Mouse (Mus musculus): ENCODE measurements around the gene Etnppl.

DNA sequence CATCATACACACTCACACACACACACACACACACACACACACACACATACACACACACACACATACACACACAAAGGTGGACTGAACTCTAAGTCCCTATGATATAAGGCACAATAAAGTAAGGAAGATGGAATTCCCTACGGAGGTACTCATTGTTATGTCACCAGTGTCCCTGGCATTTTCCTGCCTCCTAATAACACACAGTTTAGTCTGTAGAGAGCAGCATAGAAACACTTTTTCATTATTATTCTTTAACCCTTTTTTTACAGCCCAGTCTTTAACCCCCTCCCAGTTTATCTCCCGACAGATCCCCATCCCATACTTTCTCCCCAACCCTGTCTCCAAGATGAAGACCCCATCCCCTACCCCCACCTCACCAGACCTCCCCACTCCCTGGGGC, 35.7 kb upstream of the Etnppl start:
- no peak for TF ChIP-seq POLR2A (IDR thresholded peaks at IDR 0.05; ENCODE audit: extremely low read depth, insufficient read depth, low read length)
- no peak for TF ChIP-seq CTCF (IDR thresholded peaks at IDR 0.05; ENCODE audit: extremely low read depth, insufficient read depth, low read length)
